Mouse (Mus musculus) kidney, embryonic 15.5 days (tissue): Measurements from ENCODE around the gene Lck. TPM values are rescaled to one million over a fixed set of nuclear protein-coding genes. Genes with fewer than 3 reads are reported as not detected.

ENCODE experiments used
- ATAC-seq: fragments of 200-750 bp; cut with Nextera tagmentation; replicated peaks from 2 replicates; pipeline ENCODE4 v1.8.0; 2017; ENCODE audit warnings: moderate TSS enrichment; ENCODE audit not compliant: low FRiP score
- H3K27ac ChIP-seq: fragments of 300-500 bp; sonication (generic); 2 replicates; pipeline ENCODE4 v1.5.1; 2015; ENCODE audit warnings: mild to moderate bottlenecking, inconsistent platforms
- H3K27me3 ChIP-seq: fragments of 300-500 bp; sonication (generic); 2 replicates; pipeline ENCODE4 v1.6.1; 2015; ENCODE audit warnings: inconsistent platforms
- H3K36me3 ChIP-seq: fragments of 300-500 bp; sonication (generic); 2 replicates; pipeline ENCODE4 v1.6.1; 2015; ENCODE audit warnings: inconsistent platforms
- H3K4me1 ChIP-seq: fragments of 300-500 bp; sonication (generic); 2 replicates; pipeline ENCODE4 v1.6.1; 2015; ENCODE audit warnings: inconsistent platforms
- H3K4me2 ChIP-seq: fragments of 300-500 bp; sonication (generic); 2 replicates; pipeline ENCODE4 v1.6.1; 2015; ENCODE audit warnings: moderate library complexity, mild to moderate bottlenecking, inconsistent platforms
- H3K4me3 ChIP-seq: fragments of 300-500 bp; sonication (generic); replicated peaks from 2 replicates; pipeline ENCODE4 v1.5.1; 2015; ENCODE audit warnings: mild to moderate bottlenecking, inconsistent platforms
- H3K9ac ChIP-seq: fragments of 300-500 bp; sonication (generic); 2 replicates; pipeline ENCODE4 v1.6.1; 2015; ENCODE audit warnings: mild to moderate bottlenecking, inconsistent platforms
- H3K9me3 ChIP-seq: fragments of 300-500 bp; sonication (generic); replicated peaks from 2 replicates; pipeline ENCODE4 v1.6.1; 2016; ENCODE audit warnings: inconsistent platforms
- WGBS: fragments of 180-500 bp; shearing (Covaris S2); methylation state at CpG from one replicate; pipeline ENCODE4 v1.1.7; 2015; ENCODE audit warnings: mixed read lengths; 5-methylcytosine and 5-hydroxymethylcytosine counted together
- microRNA-seq: library from miRNA; unstranded; fragments of <30 nt; microRNA quantifications from one replicate; pipeline ENCODE4, GENCODE M21; 2016
- polyA plus RNA-seq: library from polyadenylated mRNA; unstranded; fragments of >200 nt; fragmentation: Nextera tagmentation; extraction: Ambion mirVana; gene quantifications from 2 replicates; pipeline ENCODE4 v1.2.1, GENCODE M21; 2015

The Lck gene
- polyA plus RNA-seq, 1 experiment from 2014 or later, result 11.4 TPM

GRCm38 (mm10) chr4:129500607-129501566, 72.6 kb downstream of the Lck start:
- Histone ChIP-seq H3K36me3 (no peaks in the 10 kb centered on the region), H3K9ac (peak overlapping the region; percentile 69), H3K4me1 (peaks cover 62% of the 10 kb centered on the region), H3K4me2 (peak overlapping the region; percentile 77), H3K27me3 (no peaks in the 10 kb centered on the region), H3K4me3 (peak overlapping the region; percentile 52), H3K27ac (peak overlapping the region; percentile 95), H3K9me3 (no peaks in the 10 kb centered on the region)
- peak; percentile 93 for ATAC-seq
- 1% methylated on average over 49 of the region's 49 CpGs for WGBS

GRCm38 (mm10) chr4:129500017-129500416, 73.4 kb downstream of the Lck start:
- Histone ChIP-seq H3K9ac (peak overlapping the region; percentile 69; the same call in 1 of the 2 replicates), H3K4me2 (peak overlapping the region; percentile 77), H3K9me3 (no peaks in the 10 kb centered on the region), H3K36me3 (no peaks in the 10 kb centered on the region), H3K27me3 (no peaks in the 10 kb centered on the region), H3K4me1 (peaks cover 65% of the 10 kb centered on the region), H3K27ac (peak overlapping the region; percentile 95), H3K4me3 (peak overlapping the region; percentile 52)
- no peak for ATAC-seq
- 81% methylated on average over 8 of the region's 8 CpGs for WGBS

GRCm38 (mm10) chr4:129498941-129499340, 74.5 kb downstream of the Lck start:
- no peaks in the 10 kb centered on the region for H3K27me3 ChIP-seq
- no peak overlapping the region for H3K4me3 ChIP-seq
- H3K4me1 ChIP-seq, result peaks cover 65% of the 10 kb centered on the region
- H3K4me2 ChIP-seq, result no peak overlapping the region
- no peak for ATAC-seq
- peak overlapping the region; percentile 95 for H3K27ac ChIP-seq
- no peaks in the 10 kb centered on the region for H3K36me3 ChIP-seq
- no peaks in the 10 kb centered on the region for H3K9me3 ChIP-seq
- no peak overlapping the region for H3K9ac ChIP-seq
- WGBS, result 48% methylated on average over 3 of the region's 3 CpGs

Small RNA genes lying within 50 kb of the gene (microRNA-seq; reads per million reads assigned to microRNA genes)
- gene Mir8119, result not detected

Other genes starting within 250 kb of the Lck start
- 430 and 490 TPM in 2 replicates for gene Rbbp4, start 238.3 kb downstream of the Lck start, polyA plus RNA-seq
- 46.9 and 47.5 TPM in 2 replicates for gene Zbtb8os, start 237.9 kb downstream of the Lck start, polyA plus RNA-seq
- gene Zbtb8a, start 195.5 kb downstream of the Lck start, polyA plus RNA-seq, result 15.7 and 18.0 TPM in 2 replicates
- 4.1 and 4.9 TPM in 2 replicates for gene Zbtb8b, start 132.8 kb downstream of the Lck start, polyA plus RNA-seq
- gene Bsdc1, start 112.1 kb downstream of the Lck start, polyA plus RNA-seq, result 26.4 and 28.8 TPM in 2 replicates
- not detected in 2 replicates for gene Tssk3, start 82.6 kb downstream of the Lck start, polyA plus RNA-seq
- gene Fam229a, start 82.5 kb downstream of the Lck start, polyA plus RNA-seq, result not detected in 2 replicates
- gene Marcksl1, start 60.1 kb downstream of the Lck start, polyA plus RNA-seq, result 881 and 886 TPM in 2 replicates
- 264 and 274 TPM in 2 replicates for gene Hdac1, start 30.9 kb downstream of the Lck start, polyA plus RNA-seq
- 27.8 and 29.1 TPM in 2 replicates for gene Fam167b, start 4.9 kb upstream of the Lck start, polyA plus RNA-seq
- 287 and 288 TPM in 2 replicates for gene Eif3i, start 27.0 kb upstream of the Lck start, polyA plus RNA-seq
- 209 and 215 TPM in 2 replicates for gene Tmem234, start 27.0 kb upstream of the Lck start, polyA plus RNA-seq
- gene Dcdc2b, start 40.6 kb upstream of the Lck start, polyA plus RNA-seq, result 2.1 and 2.4 TPM in 2 replicates
- 29.4 TPM in 2 replicates for gene Iqcc, start 45.5 kb upstream of the Lck start, polyA plus RNA-seq
- gene Ccdc28b, start 50.3 kb upstream of the Lck start, polyA plus RNA-seq, result 52.4 and 65.7 TPM in 2 replicates
- gene Txlna, start 67.4 kb upstream of the Lck start, polyA plus RNA-seq, result 82.1 and 84.4 TPM in 2 replicates
- gene Kpna6, start 99.1 kb upstream of the Lck start, polyA plus RNA-seq, result 18.6 and 18.7 TPM in 2 replicates
- 20.2 and 21.6 TPM in 2 replicates for gene Tmem39b, start 123.2 kb upstream of the Lck start, polyA plus RNA-seq
- 118 and 125 TPM in 2 replicates for gene Khdrbs1, start 168.7 kb upstream of the Lck start, polyA plus RNA-seq
- 311 and 374 TPM in 2 replicates for gene Ptp4a2, start 237.6 kb upstream of the Lck start, polyA plus RNA-seq